Mouse (Mus musculus) liver, adult 2 months (tissue): ENCODE results near the gene Fnip1.

ENCODE experiments used
- CTCF ChIP-seq: fragments of 200-500 bp; IDR thresholded peaks from 2 replicates; pipeline ENCODE4 v1.5.1; 2011; ENCODE audit warnings: low read depth, low read length, control low read depth
- POLR2A ChIP-seq: fragments of 200-500 bp; IDR thresholded peaks from 2 replicates; pipeline ENCODE4 v1.6.1; 2011; ENCODE audit warnings: low read length, control low read depth; ENCODE audit not compliant: insufficient read depth; ENCODE audit errors: extremely low read depth

GRCm38 (mm10) chr11:54435797-54436196 is 2.2 kb upstream of the Fnip1 start:
- TF ChIP-seq CTCF (no peak), POLR2A (no peak)
